Mouse (Mus musculus): Measurements from ENCODE around the gene Rbck1. TPM values are rescaled to one million over a fixed set of nuclear protein-coding genes. Genes with fewer than 3 reads are reported as not detected.

Gene Rbck1
- total RNA-seq, 1 experiment from 2014 or later: 61.9 TPM

DNA sequence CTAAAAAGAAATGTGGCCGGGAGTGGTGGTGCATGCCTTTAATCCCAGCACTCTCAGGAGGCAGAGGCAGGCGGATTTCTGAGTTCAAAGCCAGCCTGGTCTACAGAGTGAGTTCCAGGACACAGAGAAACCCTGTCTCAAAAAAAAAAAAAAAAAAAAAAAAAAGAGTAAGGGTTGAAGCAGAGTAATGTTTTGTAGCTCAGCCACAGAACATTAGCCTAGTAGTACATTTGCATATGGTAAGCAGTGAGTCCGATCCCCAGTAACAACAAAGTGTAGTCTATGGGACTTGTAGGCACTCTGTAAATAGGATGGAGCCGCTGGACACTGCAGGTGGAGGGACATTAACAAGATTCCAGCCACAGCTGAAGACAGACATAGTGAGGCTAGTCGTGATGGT, 12.5 kb upstream of the Rbck1 start:
- ATAC-seq (replicated peaks; ENCODE audit: low read depth, poor library complexity, severe bottlenecking): no peak

DNA sequence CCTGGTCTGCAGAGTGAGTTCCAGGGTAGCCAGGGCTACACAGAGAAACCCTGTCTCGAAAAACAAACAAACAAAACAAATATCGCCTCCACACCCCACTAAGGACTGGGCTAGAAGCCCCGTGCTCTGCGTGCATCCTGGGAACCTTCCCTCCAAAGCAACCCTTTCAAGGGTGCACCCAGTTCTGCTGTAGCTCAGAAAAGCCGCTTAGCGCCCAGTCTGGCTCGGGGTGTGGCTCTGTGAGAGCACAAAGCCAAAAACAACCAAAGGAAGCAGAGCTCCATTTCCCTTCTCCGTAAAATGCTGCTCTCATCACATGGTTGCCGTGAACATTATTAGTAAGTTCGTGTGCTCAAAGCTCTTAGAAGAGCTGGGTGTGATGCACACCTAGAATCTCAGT, 11.9 kb upstream of the Rbck1 start:
- no peak for ATAC-seq (replicated peaks; ENCODE audit: low read depth, poor library complexity, severe bottlenecking)

DNA sequence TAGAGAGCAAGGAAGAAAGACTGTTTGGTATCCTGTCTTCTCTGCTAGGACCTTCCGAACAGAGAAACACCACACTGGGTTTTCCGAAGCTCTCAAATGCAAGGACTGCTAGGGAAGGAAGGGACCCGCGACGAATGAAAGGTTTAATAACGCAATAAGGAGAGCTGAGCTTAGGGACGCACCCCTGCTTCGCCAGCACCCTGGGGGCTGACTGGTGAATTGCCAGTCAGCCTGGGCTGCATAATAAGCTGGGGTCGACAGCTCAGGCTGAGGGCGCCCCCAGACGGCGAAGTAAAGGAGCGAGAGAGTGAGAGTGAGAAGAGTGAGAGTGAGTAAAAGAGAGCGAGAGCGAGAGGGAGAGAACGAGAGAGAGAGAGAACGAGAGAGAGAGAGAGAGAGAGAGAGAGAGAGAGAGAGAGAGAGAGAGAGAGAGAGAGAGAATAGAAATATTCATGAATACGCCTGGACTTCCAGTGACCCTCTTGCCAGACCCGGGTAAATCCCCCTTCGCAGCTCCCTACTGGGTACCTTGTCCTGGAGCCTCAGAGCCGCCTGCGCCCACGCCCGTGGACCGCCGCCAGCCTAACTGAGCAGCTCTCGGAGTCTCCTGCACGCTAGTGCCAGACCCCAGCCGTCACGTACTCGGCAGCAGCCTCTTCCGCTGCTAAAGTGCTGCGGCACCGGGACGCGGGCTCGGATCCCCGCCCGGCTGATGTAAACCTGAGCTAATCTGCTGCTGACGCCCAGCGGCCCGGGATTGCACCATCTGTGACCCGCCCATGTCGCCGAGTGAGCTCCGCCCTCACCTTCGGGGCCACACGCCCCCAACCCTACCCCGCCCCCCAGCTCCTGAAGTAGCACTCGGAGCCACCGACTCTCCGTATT, 11.1 kb upstream of the Rbck1 start, which contains the start of gene Trib3:
Trib3 (minus strand) TSS at position 704 of the 885 bp plus-strand sequence.
- peak; percentile 78 for ATAC-seq (replicated peaks; ENCODE audit: low read depth, poor library complexity, severe bottlenecking)

DNA sequence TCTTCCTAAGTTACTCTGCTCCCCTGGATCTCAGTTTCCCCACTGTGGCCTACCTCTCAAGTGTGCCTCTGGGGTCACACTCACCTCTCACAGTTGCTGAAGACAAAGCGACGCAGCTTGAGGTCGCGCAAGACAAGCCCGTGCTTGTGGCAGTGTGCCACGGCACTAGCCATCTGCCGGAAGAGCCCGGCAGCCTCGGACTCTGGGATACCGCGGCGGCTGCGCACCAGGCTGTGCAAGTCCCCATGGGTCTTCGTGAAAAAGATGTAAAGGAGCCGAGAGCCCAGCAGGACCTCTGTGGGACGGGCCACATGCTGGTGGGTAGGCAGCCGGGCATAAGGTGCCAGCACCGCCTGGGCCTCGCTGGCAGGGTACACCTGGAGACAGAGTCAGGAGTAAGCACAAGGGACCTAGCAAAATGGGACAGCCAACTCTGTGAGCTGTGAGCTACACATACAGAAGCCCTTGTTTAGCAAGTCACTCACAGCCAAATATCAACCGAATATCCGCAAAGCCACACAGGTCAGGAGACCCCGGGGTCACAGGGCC, 7.3 kb upstream of the Rbck1 start:
- no peak for ATAC-seq (replicated peaks; ENCODE audit: low read depth, poor library complexity, severe bottlenecking)

DNA sequence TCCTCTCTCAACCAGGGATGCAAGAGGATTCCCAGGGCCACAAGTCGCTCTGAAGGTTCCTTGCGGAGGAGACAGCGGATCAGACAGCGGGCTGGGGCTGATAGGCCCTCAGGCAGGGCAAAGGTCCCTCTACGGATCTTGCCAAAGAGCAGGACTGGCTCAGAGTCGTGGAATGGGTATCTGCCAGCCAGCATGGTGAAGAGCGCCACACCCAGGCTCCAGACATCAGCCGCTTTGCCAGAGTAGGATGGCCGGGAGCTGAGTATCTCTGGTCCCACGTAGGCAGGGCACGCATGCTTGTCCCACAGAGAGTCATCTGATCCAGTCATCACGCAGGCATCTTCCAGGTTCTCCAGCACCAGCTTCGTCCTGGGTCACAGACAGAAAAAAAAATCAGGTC, 5.9 kb upstream of the Rbck1 start:
- no peak for ATAC-seq (replicated peaks; ENCODE audit: low read depth, poor library complexity, severe bottlenecking)

DNA sequence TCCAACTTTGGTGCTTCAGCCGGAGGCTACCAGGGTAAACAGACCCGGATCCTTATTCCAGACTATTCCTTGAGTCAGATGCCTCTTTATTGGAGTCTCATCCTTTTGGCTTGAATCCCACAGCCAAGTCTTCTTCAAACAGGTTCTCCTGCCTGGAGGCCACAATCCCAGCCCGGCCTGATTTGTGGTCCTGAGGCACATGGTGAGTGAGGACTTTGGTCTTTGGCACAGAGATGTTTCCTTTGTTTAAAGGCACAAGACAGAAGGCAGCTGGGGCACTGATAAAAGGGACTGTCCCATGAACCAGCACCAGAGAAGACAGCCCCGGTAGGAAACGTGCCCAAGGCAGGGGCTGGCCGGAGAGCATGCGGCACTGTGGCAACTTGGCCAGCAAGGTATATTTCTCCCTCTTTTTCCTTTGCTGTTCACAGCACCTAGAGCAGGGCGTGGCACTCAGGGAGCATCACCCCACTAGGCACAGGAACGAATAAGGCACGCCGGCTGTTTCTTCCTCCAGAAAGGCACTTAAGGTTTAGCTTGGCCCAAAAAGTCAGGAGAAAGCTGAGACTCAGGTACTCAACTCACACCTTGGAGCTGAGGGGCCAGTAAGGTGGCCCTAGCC, 5.2 kb upstream of the Rbck1 start:
- ATAC-seq (replicated peaks; ENCODE audit: low read depth, poor library complexity, severe bottlenecking): no peak

DNA sequence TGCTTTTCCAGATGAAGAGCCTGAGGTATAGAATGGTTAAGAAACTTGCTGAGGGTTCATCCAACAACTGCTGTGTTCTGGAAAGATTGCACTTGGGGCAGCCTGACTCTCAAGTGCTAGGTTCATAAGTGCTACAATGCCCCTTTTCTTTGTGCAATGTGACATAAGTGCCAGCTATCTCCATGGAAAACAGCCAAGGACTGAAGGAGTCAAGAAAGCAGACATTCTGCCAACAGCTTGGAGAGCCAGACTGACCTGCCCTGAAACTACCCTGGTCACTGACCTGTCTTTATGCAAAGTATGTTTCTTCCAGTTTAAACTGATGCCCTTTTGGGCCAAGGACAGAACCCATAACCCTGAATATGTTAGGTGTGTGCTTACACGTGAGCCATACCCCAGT, 4.4 kb upstream of the Rbck1 start:
- ATAC-seq (replicated peaks; ENCODE audit: low read depth, poor library complexity, severe bottlenecking): no peak

DNA sequence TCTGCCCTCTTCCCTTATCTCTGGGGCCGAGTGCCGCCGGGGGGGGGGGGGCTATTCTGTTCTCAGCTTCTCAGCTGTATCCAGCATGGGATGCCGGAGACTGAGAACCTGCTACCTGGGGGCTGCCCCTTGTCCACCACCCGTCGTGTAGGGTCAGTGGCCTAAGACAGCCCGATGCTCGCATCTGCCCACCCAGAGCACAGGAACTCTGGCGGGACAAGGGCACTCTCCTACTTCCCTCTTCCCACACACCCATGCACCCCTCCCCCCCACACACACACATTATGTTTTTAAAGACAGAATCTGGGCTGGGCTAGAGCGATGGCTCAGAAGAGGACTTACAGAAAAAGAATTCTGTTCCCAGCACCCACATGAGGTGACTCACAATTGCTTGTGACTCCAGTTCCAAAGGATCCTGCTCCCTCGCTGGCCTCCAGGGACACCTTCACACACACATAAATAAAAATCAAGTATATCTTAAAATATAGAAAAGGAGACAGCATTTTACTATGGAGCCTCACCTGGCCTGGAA, 2.9 kb upstream of the Rbck1 start:
- ATAC-seq (replicated peaks; ENCODE audit: low read depth, poor library complexity, severe bottlenecking): no peak; the same call in 1 of the 2 replicates

DNA sequence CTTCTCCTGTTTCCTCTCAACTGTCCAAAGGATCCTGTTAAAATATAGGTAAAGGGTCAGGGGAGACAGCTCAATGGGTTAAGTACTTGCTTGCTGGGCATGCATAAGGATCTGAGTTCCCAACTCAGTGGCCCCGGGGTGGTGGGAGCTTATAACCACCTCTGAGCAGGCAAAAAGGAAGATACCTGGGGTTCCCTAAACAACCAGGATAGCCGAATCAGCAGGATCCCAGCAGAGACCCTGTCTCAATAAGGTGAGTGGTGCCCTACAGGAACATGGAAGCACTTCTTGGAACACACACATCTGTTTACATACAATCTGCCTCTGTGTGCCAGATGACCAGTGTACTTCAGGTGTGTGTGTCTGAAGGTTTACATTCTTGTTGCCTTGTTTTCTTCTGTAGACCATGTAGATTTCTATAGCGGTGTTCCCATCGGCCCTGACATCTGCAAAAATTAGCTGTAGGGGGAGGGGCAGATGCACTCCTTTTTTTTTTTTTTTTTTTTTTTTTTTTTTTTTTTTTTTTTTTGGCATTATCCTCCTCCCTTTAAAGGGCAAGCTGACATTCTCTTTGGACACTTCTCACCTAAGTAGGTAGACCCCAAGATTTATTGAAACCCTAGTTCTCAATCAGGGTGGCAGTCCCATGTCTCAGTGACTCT, 1.0 kb upstream of the Rbck1 start:
- no peak for ATAC-seq (replicated peaks; ENCODE audit: low read depth, poor library complexity, severe bottlenecking)

DNA sequence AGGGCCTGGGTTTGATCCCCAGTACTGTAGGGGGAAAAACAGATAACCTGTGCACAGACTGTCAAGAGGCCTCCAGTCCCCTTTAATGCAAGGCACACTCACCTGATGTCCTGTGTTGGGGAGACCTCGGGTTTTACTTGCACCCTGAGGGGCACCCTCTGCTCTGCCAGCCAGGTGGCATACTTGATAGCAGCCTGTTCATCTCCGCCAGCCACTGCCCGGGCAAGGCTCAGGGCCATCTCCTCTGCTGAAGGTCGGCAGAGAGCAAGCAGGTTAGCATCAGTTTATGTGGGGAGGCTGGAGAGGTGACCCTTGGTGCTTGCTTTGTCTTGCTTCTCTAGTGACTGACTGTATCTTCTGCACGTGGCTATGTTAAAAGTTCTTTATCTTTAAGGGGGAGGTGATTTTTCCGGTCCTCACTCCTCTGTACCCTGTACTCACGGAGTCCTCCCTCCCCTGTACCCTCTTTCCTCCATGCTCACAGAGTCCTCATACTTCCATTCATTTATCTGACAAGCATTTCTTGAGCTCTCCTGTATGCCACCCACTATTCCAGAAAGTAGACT, 1.5 kb downstream of the Rbck1 start:
- no peak for ATAC-seq (replicated peaks; ENCODE audit: low read depth, poor library complexity, severe bottlenecking)

DNA sequence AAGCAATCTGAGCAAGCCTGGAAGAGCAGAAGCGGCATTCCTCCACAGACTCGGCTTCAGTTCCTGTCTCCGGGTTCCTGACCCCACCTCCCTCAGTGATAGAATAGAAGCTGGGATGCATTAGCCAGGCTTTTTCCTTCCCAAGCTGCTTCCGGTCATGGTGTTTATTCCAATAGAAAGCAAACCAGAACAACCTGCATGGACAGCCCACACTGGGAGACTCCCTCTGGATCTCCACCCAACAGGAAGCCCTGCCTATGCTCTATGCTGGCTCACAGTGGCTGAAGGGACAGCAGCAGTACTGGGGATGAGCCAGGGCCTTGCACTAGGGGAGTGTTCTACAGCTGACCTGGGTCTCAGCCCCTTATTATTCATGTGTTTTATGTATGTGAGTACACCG, 4.5 kb downstream of the Rbck1 start:
- ATAC-seq (replicated peaks; ENCODE audit: low read depth, poor library complexity, severe bottlenecking): no peak

DNA sequence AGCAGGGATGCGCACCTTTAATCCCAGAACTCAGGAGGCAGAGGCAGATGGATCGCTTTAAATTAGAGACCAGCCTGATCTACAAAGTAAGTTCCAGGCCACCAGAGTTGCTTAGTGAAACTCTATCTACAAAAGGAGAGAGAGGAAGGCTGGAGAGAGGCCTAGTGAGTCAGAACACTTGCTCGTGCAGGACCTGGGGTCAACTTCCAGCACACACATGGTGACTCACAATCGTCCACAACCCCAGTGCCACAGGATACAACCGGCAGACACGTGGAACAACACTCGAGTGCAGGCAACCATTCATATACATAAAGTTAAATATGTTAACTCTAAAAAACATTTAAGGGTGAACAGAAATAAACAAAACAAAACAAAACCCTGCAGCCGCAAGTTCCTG, 5.8 kb downstream of the Rbck1 start:
- ATAC-seq (replicated peaks; ENCODE audit: low read depth, poor library complexity, severe bottlenecking): no peak

DNA sequence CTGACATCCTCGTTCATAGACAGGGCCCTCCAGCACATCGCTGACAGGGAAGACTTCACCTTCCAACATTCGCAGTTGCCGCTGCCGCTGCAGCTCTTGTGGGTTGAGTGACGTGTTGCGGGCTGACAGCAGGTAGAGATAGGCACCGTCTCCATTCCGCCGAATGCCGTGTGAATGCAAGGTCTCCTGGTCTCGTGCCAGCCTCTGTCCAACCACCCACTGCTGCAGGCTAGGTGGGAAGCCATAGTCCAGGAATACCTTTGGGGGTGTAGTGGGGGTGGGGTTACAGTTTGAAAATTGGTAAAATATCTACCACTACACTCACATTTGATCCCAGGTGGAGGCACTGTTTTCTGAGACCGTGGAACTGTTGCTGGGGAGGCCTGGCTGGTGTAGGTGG, 6.3 kb downstream of the Rbck1 start:
- no peak for ATAC-seq (replicated peaks; ENCODE audit: low read depth, poor library complexity, severe bottlenecking)

DNA sequence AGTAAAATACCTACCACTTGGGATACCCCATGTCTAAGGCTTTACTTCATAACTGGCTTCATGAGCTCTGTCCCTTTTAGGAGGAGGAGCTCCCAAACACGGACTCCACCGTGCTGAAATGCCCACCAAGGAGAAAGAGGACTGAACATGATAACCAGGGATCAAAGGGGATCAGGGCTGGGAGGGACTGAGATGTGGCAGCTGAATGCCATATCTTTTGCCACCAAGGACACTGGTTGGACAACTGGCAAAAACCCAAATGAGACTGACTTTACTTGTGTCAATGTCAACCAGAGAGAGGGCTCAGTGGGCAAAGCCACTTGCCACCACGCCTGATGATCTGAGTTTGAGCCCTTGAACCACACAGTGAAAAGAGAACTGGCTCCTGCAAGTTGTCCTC, 7.6 kb downstream of the Rbck1 start:
- ATAC-seq (replicated peaks; ENCODE audit: low read depth, poor library complexity, severe bottlenecking): no peak

DNA sequence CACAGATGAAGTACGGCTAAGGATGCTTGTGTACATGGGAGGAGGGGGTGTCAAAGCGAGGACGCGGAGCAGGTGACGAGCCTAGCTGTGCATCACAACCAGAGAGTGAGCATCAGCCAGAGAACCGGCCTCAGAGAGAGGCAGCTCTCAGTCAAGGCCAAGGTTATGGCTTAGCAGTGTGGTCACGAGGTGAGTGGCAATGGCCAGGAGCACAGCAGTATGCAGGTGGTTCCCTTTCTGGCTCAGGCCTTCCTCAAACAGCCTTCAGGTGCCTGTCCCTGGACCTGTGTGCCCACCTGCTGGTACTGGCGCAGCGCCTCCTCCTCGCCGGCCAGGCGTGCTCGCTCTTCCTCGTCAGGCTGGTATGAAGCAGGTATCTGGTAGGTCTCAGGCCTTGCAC, 8.5 kb downstream of the Rbck1 start:
- no peak for ATAC-seq (replicated peaks; ENCODE audit: low read depth, poor library complexity, severe bottlenecking)

DNA sequence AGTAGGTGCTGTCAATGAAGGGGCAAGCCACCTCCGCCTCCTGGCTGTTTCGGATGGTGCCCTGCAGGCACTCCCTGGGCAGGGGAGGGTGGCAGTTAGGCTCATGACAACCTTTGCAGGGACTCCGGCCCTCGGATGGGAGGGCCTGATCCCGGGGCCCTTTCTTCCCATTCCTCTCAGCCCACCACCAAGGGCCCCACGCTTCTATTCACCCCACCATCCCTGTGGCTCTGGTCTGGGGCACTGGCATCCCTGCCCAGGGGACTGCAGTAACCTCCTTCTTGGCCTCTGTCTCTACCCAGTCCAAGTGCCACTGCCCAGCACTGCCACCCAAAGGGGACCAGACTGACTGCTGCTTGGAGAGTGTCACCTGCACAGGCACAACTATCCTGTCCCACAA, 10.3 kb downstream of the Rbck1 start:
- no peak for ATAC-seq (replicated peaks; ENCODE audit: low read depth, poor library complexity, severe bottlenecking)

DNA sequence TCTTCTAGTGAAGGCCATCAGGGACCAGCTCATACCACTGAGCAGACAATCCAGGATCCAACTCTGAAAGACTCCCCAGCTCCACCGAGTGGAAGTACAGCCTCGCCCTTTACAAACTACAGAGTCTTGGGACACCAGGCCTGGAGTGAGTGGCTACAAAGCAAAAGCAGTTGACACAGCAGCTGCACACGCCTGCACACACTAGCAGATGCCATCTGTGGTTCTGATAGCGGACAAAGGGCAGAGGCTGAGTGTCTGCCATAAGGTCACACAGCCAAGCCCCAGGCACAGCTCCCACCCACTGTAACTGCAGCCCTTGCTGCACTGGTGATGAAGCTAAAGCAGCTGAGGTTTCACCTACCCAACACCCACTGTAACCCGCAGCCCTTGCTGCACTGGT, 10.9 kb downstream of the Rbck1 start:
- no peak for ATAC-seq (replicated peaks; ENCODE audit: low read depth, poor library complexity, severe bottlenecking)

DNA sequence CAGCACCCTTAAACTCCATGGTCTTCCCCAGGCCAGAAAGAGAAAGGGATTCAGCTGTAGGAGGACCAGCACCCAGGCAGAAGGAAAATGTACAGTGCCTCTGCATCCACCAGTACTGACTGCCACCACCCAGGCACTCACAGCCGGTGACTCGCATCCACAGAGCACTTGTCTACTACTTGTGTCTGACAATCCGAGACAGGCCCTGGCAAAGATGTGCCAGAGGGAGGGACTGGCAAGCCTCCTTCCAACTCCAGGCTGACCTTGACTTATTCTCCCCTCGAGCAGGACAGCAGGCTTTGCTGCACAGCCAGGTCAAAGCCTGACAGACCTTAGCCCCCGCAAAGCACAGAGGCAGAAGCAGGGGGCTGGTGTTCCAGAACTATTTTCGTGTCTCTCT, 15.4 kb downstream of the Rbck1 start:
- no peak for ATAC-seq (replicated peaks; ENCODE audit: low read depth, poor library complexity, severe bottlenecking)

DNA sequence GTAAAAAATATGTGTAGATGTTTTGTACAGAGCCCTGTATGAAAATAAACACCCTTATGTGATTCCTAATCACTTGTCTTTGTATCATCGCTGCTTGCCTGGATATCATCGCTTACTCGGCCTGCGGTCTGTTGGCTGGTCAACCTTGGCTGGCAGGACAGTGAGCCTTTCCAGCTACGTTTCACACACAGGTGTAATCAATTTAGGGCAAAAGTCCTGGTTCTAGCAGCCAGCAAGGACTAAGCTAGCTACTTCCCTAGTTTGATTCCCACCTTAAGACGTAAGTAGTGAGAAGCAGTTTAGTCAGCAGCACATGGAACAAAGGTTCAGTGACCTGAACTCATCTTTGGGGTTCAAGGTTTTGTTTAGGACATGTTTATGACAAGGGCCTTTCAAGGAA, 18.5 kb downstream of the Rbck1 start:
- no peak for ATAC-seq (replicated peaks; ENCODE audit: low read depth, poor library complexity, severe bottlenecking)

DNA sequence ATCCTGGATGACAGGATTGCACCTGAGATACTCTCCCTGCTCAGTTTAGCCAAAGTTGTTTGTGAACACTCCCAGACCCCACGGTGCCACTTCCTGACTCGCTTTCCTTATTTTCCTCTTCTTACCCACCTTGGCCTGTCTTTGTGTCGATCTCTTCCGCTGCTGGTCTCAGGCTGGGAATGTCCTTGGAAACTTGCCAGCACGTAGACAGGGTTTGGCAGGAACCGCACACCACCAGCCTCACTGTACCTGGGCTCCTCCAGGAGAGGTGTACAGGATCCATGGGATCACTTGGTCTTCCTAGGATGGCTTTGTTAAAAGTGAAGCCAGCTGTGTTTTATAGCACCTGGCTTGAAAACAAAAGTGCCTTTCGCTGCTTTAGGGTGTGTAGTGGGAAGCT, 19.5 kb downstream of the Rbck1 start:
- ATAC-seq (replicated peaks; ENCODE audit: low read depth, poor library complexity, severe bottlenecking): no peak

All from common myeloid progenitor, adult 5-6 weeks (primary cell).